Mouse (Mus musculus) forebrain, embryonic 16.5 days (tissue): ENCODE results near the gene Dusp15. TPM values are rescaled to one million over a fixed set of nuclear protein-coding genes. Genes with fewer than 3 reads are reported as not detected.

Experiments
- ATAC-seq: fragments of 200-750 bp; cut with Nextera tagmentation; 2 replicates; pipeline ENCODE4 v1.8.0; 2017; ENCODE audit warnings: mild to moderate bottlenecking, moderate library complexity
- H3K27ac ChIP-seq: fragments of 300-500 bp; sonication (generic); 2 replicates; pipeline ENCODE4 v1.5.1; 2014; ENCODE audit warnings: low read length, control low read depth
- H3K27me3 ChIP-seq: fragments of 300-500 bp; sonication (generic); replicated peaks from 2 replicates; pipeline ENCODE4 v1.6.1; 2014; ENCODE audit warnings: low read length; ENCODE audit not compliant: control insufficient read depth, insufficient read depth
- H3K36me3 ChIP-seq: fragments of 300-500 bp; sonication (generic); 2 replicates; pipeline ENCODE4 v1.6.1; 2014; ENCODE audit not compliant: control insufficient read depth, insufficient read depth
- H3K4me1 ChIP-seq: fragments of 300-500 bp; sonication (generic); replicated peaks from 2 replicates; pipeline ENCODE4 v1.6.1; 2014; ENCODE audit warnings: low read length; ENCODE audit not compliant: control insufficient read depth, insufficient read depth
- H3K4me2 ChIP-seq: fragments of 300-500 bp; sonication (generic); 2 replicates; pipeline ENCODE4 v1.6.1; 2014; ENCODE audit warnings: mild to moderate bottlenecking, low read length, control low read depth
- H3K4me3 ChIP-seq: fragments of 300-500 bp; sonication (generic); replicated peaks from 2 replicates; pipeline ENCODE4 v1.5.1; 2014; ENCODE audit warnings: mild to moderate bottlenecking, low read length, control low read depth
- H3K9ac ChIP-seq: fragments of 300-500 bp; sonication (generic); replicated peaks from 2 replicates; pipeline ENCODE4 v1.6.1; 2014; ENCODE audit warnings: low read depth, low read length, control low read depth
- H3K9me3 ChIP-seq: fragments of 300-500 bp; sonication (generic); 2 replicates; pipeline ENCODE4 v1.6.1; 2016; ENCODE audit warnings: low read length; ENCODE audit not compliant: control insufficient read depth
- WGBS: fragments of 180-500 bp; shearing (Covaris S2); extraction: QIAGEN DNeasy Blood & Tissue Kit; methylation state at CpG from one replicate; pipeline ENCODE4 v1.1.7; 2014; 5-methylcytosine and 5-hydroxymethylcytosine counted together
- polyA plus RNA-seq: library from polyadenylated mRNA; unstranded; fragments of >200 nt; fragmentation: Nextera tagmentation; extraction: Ambion mirVana; gene quantifications from 2 replicates; pipeline ENCODE4 v1.2.1, GENCODE M21; 2015

Dusp15 gene
- polyA plus RNA-seq, 1 experiment from 2014 or later, result 8.6 TPM

- H3K27ac ChIP-seq, result no peak overlapping the region
- H3K27me3 ChIP-seq, result no peaks in the 10 kb centered on the region
- 77% methylated on average over 11 of the region's 11 CpGs for WGBS
- H3K36me3 ChIP-seq, result no peaks in the 10 kb centered on the region
- no peak for ATAC-seq
- H3K9me3 ChIP-seq, result no peaks in the 10 kb centered on the region
- peaks cover 4% of the 10 kb centered on the region for H3K4me1 ChIP-seq
- no peak overlapping the region for H3K9ac ChIP-seq
- H3K4me2 ChIP-seq, result no peak overlapping the region
- no peak overlapping the region for H3K4me3 ChIP-seq
Observed at GRCm38 (mm10) chr2:152925189-152925872, 26.2 kb downstream of the Dusp15 start.

DNA sequence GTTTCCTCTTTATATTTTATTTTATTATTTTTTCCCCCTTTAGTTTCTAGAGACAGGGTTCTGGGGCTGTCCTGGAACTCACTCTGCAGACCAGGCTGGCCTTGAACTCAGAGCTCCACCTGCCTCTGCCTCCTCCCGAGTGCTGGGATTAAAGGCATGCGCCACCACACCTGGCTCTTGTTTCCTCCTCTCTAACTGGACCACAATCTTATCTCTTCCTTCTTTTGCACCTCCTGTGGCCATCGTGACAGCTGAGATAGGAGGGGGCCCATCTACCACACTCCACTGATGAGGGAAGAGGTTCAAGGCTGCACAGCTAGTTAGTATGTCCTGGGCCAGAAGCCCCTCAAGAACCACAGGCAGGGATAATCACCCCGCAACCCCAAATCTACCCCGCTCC is 27.0 kb downstream of the Dusp15 start:
- no peak overlapping the region for H3K27ac ChIP-seq
- H3K9ac ChIP-seq, result no peak overlapping the region
- no peak overlapping the region for H3K4me2 ChIP-seq
- peaks cover 4% of the 10 kb centered on the region for H3K4me1 ChIP-seq
- no peaks in the 10 kb centered on the region for H3K36me3 ChIP-seq
- no peaks in the 10 kb centered on the region for H3K9me3 ChIP-seq
- ATAC-seq, result no peak
- no peak overlapping the region for H3K4me3 ChIP-seq
- WGBS, result 92% methylated on average over 5 of the region's 5 CpGs
- no peaks in the 10 kb centered on the region for H3K27me3 ChIP-seq

- Histone ChIP-seq H3K4me1 (peaks cover 4% of the 10 kb centered on the region), H3K36me3 (no peaks in the 10 kb centered on the region), H3K9ac (no peak overlapping the region), H3K27me3 (no peaks in the 10 kb centered on the region), H3K27ac (no peak overlapping the region), H3K4me3 (no peak overlapping the region), H3K4me2 (no peak overlapping the region), H3K9me3 (no peaks in the 10 kb centered on the region)
- no peak for ATAC-seq
- WGBS, result 65% methylated on average over 8 of the region's 8 CpGs
Observed at GRCm38 (mm10) chr2:152924128-152924527, 27.4 kb downstream of the Dusp15 start.

- no peak for ATAC-seq
- Histone ChIP-seq H3K36me3 (no peaks in the 10 kb centered on the region), H3K27ac (no peak overlapping the region), H3K4me3 (no peak overlapping the region), H3K9ac (no peak overlapping the region), H3K4me2 (no peak overlapping the region), H3K4me1 (peaks cover 4% of the 10 kb centered on the region), H3K27me3 (no peaks in the 10 kb centered on the region), H3K9me3 (no peaks in the 10 kb centered on the region)
- WGBS, result 72% methylated on average over 3 of the region's 3 CpGs
Observed at GRCm38 (mm10) chr2:152923621-152924020, 27.9 kb downstream of the Dusp15 start.

- WGBS, result 48% methylated on average over 7 of the region's 7 CpGs
- ATAC-seq, result no peak
- Histone ChIP-seq H3K4me2 (no peak overlapping the region), H3K27me3 (no peaks in the 10 kb centered on the region), H3K4me1 (peaks cover 4% of the 10 kb centered on the region), H3K4me3 (no peak overlapping the region), H3K9ac (no peak overlapping the region), H3K36me3 (no peaks in the 10 kb centered on the region), H3K9me3 (no peaks in the 10 kb centered on the region), H3K27ac (no peak overlapping the region)
Observed at GRCm38 (mm10) chr2:152922376-152922775, 29.1 kb downstream of the Dusp15 start.

- ATAC-seq, result no peak
- H3K9ac ChIP-seq, result no peak overlapping the region
- peaks cover 10% of the 10 kb centered on the region for H3K27me3 ChIP-seq
- H3K36me3 ChIP-seq, result no peaks in the 10 kb centered on the region
- peaks cover 4% of the 10 kb centered on the region; the same call in 1 of the 2 replicates for H3K4me1 ChIP-seq
- H3K4me3 ChIP-seq, result no peak overlapping the region
- 61% methylated on average over 9 of the region's 9 CpGs for WGBS
- H3K4me2 ChIP-seq, result no peak overlapping the region
- no peak overlapping the region for H3K27ac ChIP-seq
- H3K9me3 ChIP-seq, result no peaks in the 10 kb centered on the region
Observed at GRCm38 (mm10) chr2:152917671-152918070, 33.8 kb downstream of the Dusp15 start.

DNA sequence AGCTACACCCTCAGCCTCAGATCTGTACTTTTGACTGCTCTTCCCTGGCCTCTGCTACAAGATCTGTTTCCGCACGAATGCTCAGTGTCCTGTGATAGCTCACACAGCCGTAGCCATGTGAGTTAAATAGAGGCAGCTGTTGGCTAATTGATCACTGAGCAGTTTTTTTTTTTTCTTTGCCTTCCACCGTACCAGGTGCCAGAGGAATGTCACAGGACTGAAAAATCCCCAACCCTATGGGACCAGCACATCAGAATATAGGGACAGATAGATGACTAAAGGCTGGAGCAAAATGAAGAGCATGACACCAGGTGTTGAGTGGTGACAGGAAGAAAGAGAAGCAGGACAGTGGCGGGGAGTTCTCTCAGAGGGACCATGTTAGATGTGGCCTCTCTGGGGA is 35.4 kb downstream of the Dusp15 start:
- Histone ChIP-seq H3K27me3 (peaks cover 17% of the 10 kb centered on the region), H3K36me3 (no peaks in the 10 kb centered on the region), H3K4me1 (peaks cover 4% of the 10 kb centered on the region; the same call in 1 of the 2 replicates), H3K9ac (no peak overlapping the region), H3K27ac (no peak overlapping the region), H3K4me2 (no peak overlapping the region), H3K9me3 (no peaks in the 10 kb centered on the region), H3K4me3 (no peak overlapping the region)
- 58% methylated on average over 5 of the region's 5 CpGs for WGBS
- ATAC-seq, result no peak

- Histone ChIP-seq H3K9me3 (no peaks in the 10 kb centered on the region), H3K4me3 (no peak overlapping the region), H3K27me3 (peaks cover 17% of the 10 kb centered on the region), H3K27ac (no peak overlapping the region), H3K36me3 (no peaks in the 10 kb centered on the region), H3K9ac (no peak overlapping the region), H3K4me1 (peaks cover 4% of the 10 kb centered on the region; the same call in 1 of the 2 replicates), H3K4me2 (no peak overlapping the region)
- no peak for ATAC-seq
- 70% methylated on average over 4 of the region's 4 CpGs for WGBS
Observed at GRCm38 (mm10) chr2:152915453-152915852, 36.0 kb downstream of the Dusp15 start.

DNA sequence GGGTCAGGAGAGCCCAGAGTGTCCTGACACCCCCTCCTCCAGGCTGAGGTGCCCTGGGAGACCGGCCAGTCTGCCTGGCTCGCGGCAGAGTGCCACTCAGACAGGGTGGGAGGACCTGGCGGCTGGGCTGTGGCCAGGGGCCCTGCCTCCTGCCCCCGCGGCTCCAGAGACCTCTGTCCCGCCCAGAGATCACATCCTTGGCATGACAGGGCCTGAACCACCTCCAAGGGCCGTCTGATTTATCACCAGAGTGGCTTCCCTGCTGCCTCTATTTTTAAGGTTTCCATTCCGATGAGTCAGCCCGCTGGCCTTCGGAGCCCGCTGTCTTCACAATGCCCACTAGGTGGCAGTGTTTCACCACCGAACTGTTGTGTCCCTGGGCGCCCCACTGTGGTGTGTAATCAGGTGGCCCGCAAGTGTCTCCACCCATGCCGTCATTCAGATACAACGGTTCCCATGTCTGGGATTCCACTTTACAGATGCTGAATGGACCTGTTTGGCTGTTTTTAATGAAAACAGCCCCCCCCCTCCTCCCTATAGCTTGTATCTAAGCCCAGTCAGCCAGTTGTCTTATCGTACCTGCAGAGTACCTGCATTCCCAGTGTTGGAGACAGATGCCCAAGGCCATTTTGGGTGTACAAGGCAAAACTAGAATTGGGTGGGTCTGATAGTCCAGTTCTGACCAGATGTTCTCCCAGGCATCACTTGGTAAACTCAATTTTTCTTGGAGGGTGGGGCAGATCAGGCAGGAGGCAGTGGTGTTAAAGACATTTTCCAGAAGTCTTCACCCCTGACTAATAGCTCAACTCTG is 37.0 kb downstream of the Dusp15 start:
- peaks cover 17% of the 10 kb centered on the region for H3K27me3 ChIP-seq
- peak; percentile 89 for ATAC-seq
- no peak overlapping the region for H3K27ac ChIP-seq
- 3% methylated on average over 18 of the region's 18 CpGs for WGBS
- peak overlapping the region; percentile 36 for H3K4me2 ChIP-seq
- no peaks in the 10 kb centered on the region for H3K9me3 ChIP-seq
- no peak overlapping the region; the same call in 1 of the 2 replicates for H3K4me3 ChIP-seq
- H3K4me1 ChIP-seq, result peaks cover 4% of the 10 kb centered on the region; the same call in 1 of the 2 replicates
- H3K9ac ChIP-seq, result peak overlapping the region; percentile 36; the same call in 1 of the 2 replicates
- no peaks in the 10 kb centered on the region for H3K36me3 ChIP-seq
